Mouse (Mus musculus): ENCODE data around the gene Nudt3. TPM values are rescaled to one million over a fixed set of nuclear protein-coding genes. Genes with fewer than 3 reads are reported as not detected.

Nudt3 gene
- polyA plus RNA-seq, 1 experiment from 2014 or later = 295 TPM

GRCm38 (mm10) chr17:27547253-27547868 lies 75.9 kb downstream of the Nudt3 start:
- Histone ChIP-seq H3K4me2 (replicated peaks) (no peak overlapping the region), H3K27ac (replicated peaks) (no peak overlapping the region), H3K27me3 (no peaks in the 10 kb centered on the region), H3K9ac (replicated peaks) (no peak overlapping the region), H3K9me3 (no peaks in the 10 kb centered on the region), H3K36me3 (no peaks in the 10 kb centered on the region), H3K4me3 (no peak overlapping the region), H3K4me1 (peaks cover 8% of the 10 kb centered on the region)
- no peak for ATAC-seq (replicated peaks)
- WGBS = 75% methylated on average over 9 of the region's 9 CpGs

- Histone ChIP-seq H3K9me3 (no peaks in the 10 kb centered on the region), H3K27ac (replicated peaks) (no peak overlapping the region), H3K4me2 (replicated peaks) (no peak overlapping the region), H3K4me3 (no peak overlapping the region), H3K36me3 (no peaks in the 10 kb centered on the region), H3K9ac (replicated peaks) (no peak overlapping the region), H3K4me1 (peaks cover 8% of the 10 kb centered on the region), H3K27me3 (no peaks in the 10 kb centered on the region)
- ATAC-seq (replicated peaks) = no peak
- 71% methylated on average over 7 of the region's 7 CpGs for WGBS
Measured at GRCm38 (mm10) chr17:27546574-27547085, 76.7 kb downstream of the Nudt3 start.

GRCm38 (mm10) chr17:27545991-27546390 lies 77.3 kb downstream of the Nudt3 start:
- Histone ChIP-seq H3K9ac (replicated peaks) (no peak overlapping the region), H3K4me2 (replicated peaks) (no peak overlapping the region), H3K4me3 (no peak overlapping the region), H3K4me1 (peaks cover 8% of the 10 kb centered on the region), H3K9me3 (no peaks in the 10 kb centered on the region), H3K27ac (replicated peaks) (no peak overlapping the region), H3K36me3 (no peaks in the 10 kb centered on the region), H3K27me3 (no peaks in the 10 kb centered on the region)
- ATAC-seq (replicated peaks) = no peak
- WGBS = 43% methylated on average over 12 of the region's 12 CpGs

- Histone ChIP-seq H3K36me3 (no peaks in the 10 kb centered on the region), H3K4me2 (replicated peaks) (no peak overlapping the region), H3K27ac (replicated peaks) (no peak overlapping the region), H3K9ac (replicated peaks) (no peak overlapping the region), H3K4me1 (peaks cover 7% of the 10 kb centered on the region), H3K9me3 (no peaks in the 10 kb centered on the region), H3K27me3 (no peaks in the 10 kb centered on the region), H3K4me3 (no peak overlapping the region)
- 76% methylated on average over 11 of the region's 11 CpGs for WGBS
- ATAC-seq (replicated peaks) = no peak
Measured at GRCm38 (mm10) chr17:27544551-27544950, 78.7 kb downstream of the Nudt3 start.

- H3K4me2 ChIP-seq (replicated peaks) = no peak overlapping the region
- H3K4me1 ChIP-seq = no peaks in the 10 kb centered on the region
- H3K27me3 ChIP-seq = no peaks in the 10 kb centered on the region
- no peak overlapping the region for H3K9ac ChIP-seq (replicated peaks)
- H3K9me3 ChIP-seq = no peaks in the 10 kb centered on the region
- no peak overlapping the region for H3K4me3 ChIP-seq
- no peak for ATAC-seq (replicated peaks)
- no peak overlapping the region for H3K27ac ChIP-seq (replicated peaks)
- no peaks in the 10 kb centered on the region for H3K36me3 ChIP-seq
- 85% methylated on average over 3 of the region's 3 CpGs for WGBS
Measured at GRCm38 (mm10) chr17:27541984-27542383, 81.3 kb downstream of the Nudt3 start.

GRCm38 (mm10) chr17:27541261-27541660 lies 82.0 kb downstream of the Nudt3 start:
- H3K27me3 ChIP-seq = no peaks in the 10 kb centered on the region
- H3K9me3 ChIP-seq = no peaks in the 10 kb centered on the region
- no peak overlapping the region for H3K4me2 ChIP-seq (replicated peaks)
- 79% methylated on average over 2 of the region's 2 CpGs for WGBS
- H3K4me3 ChIP-seq = no peak overlapping the region
- no peak for ATAC-seq (replicated peaks)
- no peak overlapping the region for H3K9ac ChIP-seq (replicated peaks)
- no peak overlapping the region for H3K27ac ChIP-seq (replicated peaks)
- H3K4me1 ChIP-seq = no peaks in the 10 kb centered on the region
- no peaks in the 10 kb centered on the region for H3K36me3 ChIP-seq

GRCm38 (mm10) chr17:27534718-27535117 lies 88.6 kb downstream of the Nudt3 start:
- Histone ChIP-seq H3K36me3 (no peaks in the 10 kb centered on the region), H3K27me3 (no peaks in the 10 kb centered on the region), H3K4me1 (peaks cover 2% of the 10 kb centered on the region), H3K27ac (replicated peaks) (no peak overlapping the region), H3K4me2 (replicated peaks) (no peak overlapping the region), H3K9me3 (no peaks in the 10 kb centered on the region), H3K9ac (replicated peaks) (no peak overlapping the region), H3K4me3 (no peak overlapping the region)
- WGBS = 3% methylated on average over 10 of the region's 10 CpGs
- peak; percentile 70 for ATAC-seq (replicated peaks)

- H3K36me3 ChIP-seq = no peaks in the 10 kb centered on the region
- ATAC-seq (replicated peaks) = no peak
- no peak overlapping the region for H3K4me2 ChIP-seq (replicated peaks)
- no peak overlapping the region for H3K27ac ChIP-seq (replicated peaks)
- H3K9me3 ChIP-seq = no peaks in the 10 kb centered on the region
- no peak overlapping the region for H3K4me3 ChIP-seq
- H3K4me1 ChIP-seq = peaks cover 2% of the 10 kb centered on the region
- 81% methylated on average over 3 of the region's 3 CpGs for WGBS
- H3K9ac ChIP-seq (replicated peaks) = no peak overlapping the region
- H3K27me3 ChIP-seq = no peaks in the 10 kb centered on the region
Measured at GRCm38 (mm10) chr17:27533354-27533753, 89.9 kb downstream of the Nudt3 start.

GRCm38 (mm10) chr17:27532095-27532494 lies 91.2 kb downstream of the Nudt3 start:
- no peak for ATAC-seq (replicated peaks)
- Histone ChIP-seq H3K4me3 (no peak overlapping the region), H3K9me3 (no peaks in the 10 kb centered on the region), H3K9ac (replicated peaks) (no peak overlapping the region), H3K27me3 (no peaks in the 10 kb centered on the region), H3K4me2 (replicated peaks) (no peak overlapping the region), H3K4me1 (peaks cover 2% of the 10 kb centered on the region), H3K27ac (replicated peaks) (no peak overlapping the region), H3K36me3 (no peaks in the 10 kb centered on the region)
- 90% methylated on average over 8 of the region's 8 CpGs for WGBS

Other genes with a start within 250 kb of the Nudt3 start
- gene Grm4, start 102.1 kb downstream of the Nudt3 start, polyA plus RNA-seq (2015; fragmentation: Nextera tagmentation; extraction: Ambion mirVana) = 2.4 and 3.0 TPM in 2 replicates
- gene Hmga1, start 67.0 kb downstream of the Nudt3 start, polyA plus RNA-seq (2015; fragmentation: Nextera tagmentation; extraction: Ambion mirVana) = 106 and 121 TPM in 2 replicates
- gene AI413582, start 57.7 kb downstream of the Nudt3 start, polyA plus RNA-seq (2015; fragmentation: Nextera tagmentation; extraction: Ambion mirVana) = 34.8 and 37.4 TPM in 2 replicates
- not detected in 2 replicates for gene RPS10-NUDT3, start 11.7 kb upstream of the Nudt3 start, polyA plus RNA-seq (2015; fragmentation: Nextera tagmentation; extraction: Ambion mirVana)
- 578 and 580 TPM in 2 replicates for gene Rps10, start 13.2 kb upstream of the Nudt3 start, polyA plus RNA-seq (2015; fragmentation: Nextera tagmentation; extraction: Ambion mirVana)
- gene Pacsin1, start 32.0 kb upstream of the Nudt3 start, polyA plus RNA-seq (2015; fragmentation: Nextera tagmentation; extraction: Ambion mirVana) = 31.9 and 32.1 TPM in 2 replicates
- gene Spdef, start 105.5 kb upstream of the Nudt3 start, polyA plus RNA-seq (2015; fragmentation: Nextera tagmentation; extraction: Ambion mirVana) = 0.49 and 0.51 TPM in 2 replicates
- 10.6 and 10.8 TPM in 2 replicates for gene D17Wsu92e, start 197.2 kb upstream of the Nudt3 start, polyA plus RNA-seq (2015; fragmentation: Nextera tagmentation; extraction: Ambion mirVana)
- 299 and 322 TPM in 2 replicates for gene Snrpc, start 214.7 kb upstream of the Nudt3 start, polyA plus RNA-seq (2015; fragmentation: Nextera tagmentation; extraction: Ambion mirVana)
- gene Uhrf1bp1, start 232.9 kb upstream of the Nudt3 start, polyA plus RNA-seq (2015; fragmentation: Nextera tagmentation; extraction: Ambion mirVana) = 5.2 and 5.3 TPM in 2 replicates